Comparison of ENCODE assay signal across 26 mouse cellular contexts in genomic region chr19:37283166-37283565, GRCm38 (mm10). TPM values are rescaled to one million over a fixed set of nuclear protein-coding genes. Genes with fewer than 3 reads are reported as not detected.
DNase-seq lines count a peak whose midpoint lies in the region; ATAC-seq and TF ChIP-seq lines count a peak whose summit lies in the region.
"Had no signal": no experiment of that assay in that cellular context is flagged by ENCODE, and none has a peak within 500 bp of the region (broad histone marks: within the 10 kb centered on the region; RNA-seq: fewer than 3 reads in every experiment).

No protein-coding gene starts in this region.

- no peak for TF ChIP-seq EP300 in heart, adult 2 months (IDR thresholded peaks at IDR 0.05; ENCODE audit: insufficient read depth, low read depth, low read length)

- no peaks in the 10 kb centered on the region for H3K9me3 ChIP-seq in heart, embryonic 13.5 days
- H3K9me3 ChIP-seq in midbrain, embryonic 10.5 days (replicated peaks) = no peaks in the 10 kb centered on the region
- no peaks in the 10 kb centered on the region for H3K9me3 ChIP-seq in heart, embryonic 11.5 days (replicated peaks; ENCODE audit: control insufficient read depth, low read length)
- H3K9me3 ChIP-seq: embryonic facial prominence, embryonic 15.5 days; G1E; neural tube, embryonic 15.5 days had no signal

- peaks cover 18% of the 10 kb centered on the region for H3K4me1 ChIP-seq in heart, embryonic 13.5 days
- no peaks in the 10 kb centered on the region for H3K4me1 ChIP-seq in heart, adult 2 months (ENCODE audit: control insufficient read depth, insufficient read depth, low read length)
- H3K4me1 ChIP-seq in midbrain, embryonic 10.5 days = no peaks in the 10 kb centered on the region
- no peaks in the 10 kb centered on the region for H3K4me1 ChIP-seq in heart, embryonic 11.5 days (ENCODE audit: control insufficient read depth, insufficient read depth, low read length)
- H3K4me1 ChIP-seq: embryonic facial prominence, embryonic 15.5 days; neural tube, embryonic 15.5 days had no signal

- TF ChIP-seq CTCF in heart, adult 2 months (IDR thresholded peaks at IDR 0.05) = no peak

- H3K36me3 ChIP-seq in heart, embryonic 13.5 days = peaks cover 83% of the 10 kb centered on the region
- no peaks in the 10 kb centered on the region; the same call in 1 of the 2 replicates for H3K36me3 ChIP-seq in heart, adult 2 months (ENCODE audit: control insufficient read depth, insufficient read depth, low read length)
- H3K36me3 ChIP-seq in midbrain, embryonic 10.5 days = peaks cover 78% of the 10 kb centered on the region
- H3K36me3 ChIP-seq in heart, embryonic 11.5 days (ENCODE audit: control insufficient read depth, insufficient read depth, low read length) = peaks cover 18% of the 10 kb centered on the region

- H3K4me2 ChIP-seq in heart, embryonic 13.5 days = no peak overlapping the region
- H3K4me2 ChIP-seq in heart, embryonic 11.5 days = no peak overlapping the region
- H3K4me2 ChIP-seq: embryonic facial prominence, embryonic 15.5 days; hindbrain, embryonic 14.5 days; neural tube, embryonic 15.5 days had no signal

- 0 out of 2 replicates have a peak overlapping the region, but pooled peaks have one; percentile 37 for H3K27ac ChIP-seq in heart, embryonic 13.5 days (replicated peaks)
- no peak overlapping the region for H3K27ac ChIP-seq in heart, adult 2 months
- no peak overlapping the region for H3K27ac ChIP-seq in midbrain, embryonic 10.5 days (replicated peaks)
- no peak overlapping the region for H3K27ac ChIP-seq in heart, embryonic 11.5 days (ENCODE audit: low read depth, low read length)
- H3K27ac ChIP-seq: embryonic facial prominence, embryonic 15.5 days; hindbrain, embryonic 14.5 days; neural tube, embryonic 15.5 days had no signal

- no peak overlapping the region for H3K4me3 ChIP-seq in heart, embryonic 13.5 days
- no peak overlapping the region for H3K4me3 ChIP-seq in heart, adult 2 months
- no peak overlapping the region for H3K4me3 ChIP-seq in midbrain, embryonic 10.5 days
- H3K4me3 ChIP-seq in heart, embryonic 11.5 days (ENCODE audit: low read depth, low read length) = no peak overlapping the region
- H3K4me3 ChIP-seq: embryonic facial prominence, embryonic 15.5 days; neural tube, embryonic 15.5 days had no signal

- WGBS in heart, embryonic 13.5 days = 30% methylated on average over 6 of the region's 6 CpGs
- 51% methylated on average over 6 of the region's 6 CpGs for WGBS in heart, adult 2 months
- WGBS in midbrain, embryonic 10.5 days = 93% methylated on average over 6 of the region's 6 CpGs
- 55% methylated on average over 6 of the region's 6 CpGs for WGBS in heart, embryonic 11.5 days (ENCODE audit: insufficient replicate concordance)

- no peak for TF ChIP-seq POLR2A in heart, adult 2 months (IDR thresholded peaks at IDR 0.05; ENCODE audit: insufficient read depth, low read depth, low read length)

- H3K79me2 ChIP-seq in heart, adult 2 months (replicated peaks; ENCODE audit: control insufficient read depth, insufficient read depth, low read length) = no peaks in the 10 kb centered on the region

- ATAC-seq in heart, embryonic 13.5 days (ENCODE audit: extremely low read depth, insufficient number of reproducible peaks, low FRiP score, low TSS enrichment) = no peak
- no peak for ATAC-seq in heart, embryonic 11.5 days (replicated peaks; ENCODE audit: insufficient number of reproducible peaks, low FRiP score, low TSS enrichment)
- ATAC-seq: activated CD4-positive, CD25-positive, alpha-beta regulatory T cell, adult 4 months; forebrain, embryonic 16.5 days; liver, postnatal 0 days; midbrain, embryonic 16.5 days had no signal

- H3K27me3 ChIP-seq in heart, embryonic 13.5 days (replicated peaks) = no peaks in the 10 kb centered on the region
- H3K27me3 ChIP-seq in heart, adult 2 months (ENCODE audit: control insufficient read depth, insufficient read depth, low read length) = no peaks in the 10 kb centered on the region
- no peaks in the 10 kb centered on the region for H3K27me3 ChIP-seq in midbrain, embryonic 10.5 days (ENCODE audit: low read depth, poor library complexity, severe bottlenecking)
- no peaks in the 10 kb centered on the region for H3K27me3 ChIP-seq in heart, embryonic 11.5 days (ENCODE audit: control insufficient read depth, insufficient read depth, low read length)
- H3K27me3 ChIP-seq: embryonic facial prominence, embryonic 15.5 days; neural tube, embryonic 15.5 days had no signal

- DNase-seq in heart, adult 2 months = no peak
- peak; percentile 52 to 66 for DNase-seq in left cerebral cortex, adult 18-20 months (ENCODE audit: low spot score in 2 of 2)
- no peak for DNase-seq in left cerebral cortex, postnatal 4 days
- DNase-seq in left cerebral cortex, postnatal 25 days (ENCODE audit: low spot score in 2 of 2) = peak; percentile 40 to 93
- peak; percentile 97 for DNase-seq in telencephalon, adult 2 months (ENCODE audit: low read depth, low spot score)
- DNase-seq in midbrain, embryonic 10.5 days (ENCODE audit: low spot score) = no peak
- DNase-seq: adrenal gland, postnatal 10 days; cerebellum, adult 11-12 months; cerebellum, postnatal 25 days; gastrocnemius, postnatal 10 days; heart, adult 18-20 months; heart, postnatal 36 days; kidney, adult 8-10 months; kidney, postnatal 14 days; liver, postnatal 0 days; lung, postnatal 10 days; thymus, postnatal 4 days had no signal

- H3K9ac ChIP-seq in heart, embryonic 13.5 days = no peak overlapping the region
- no peak overlapping the region for H3K9ac ChIP-seq in heart, adult 2 months (ENCODE audit: low read depth, low read length)
- no peak overlapping the region for H3K9ac ChIP-seq in heart, embryonic 11.5 days (ENCODE audit: low read depth, low read length)
- H3K9ac ChIP-seq: embryonic facial prominence, embryonic 15.5 days; hindbrain, embryonic 14.5 days; liver, postnatal 0 days; neural tube, embryonic 15.5 days had no signal

- intact Hi-C loops in heart, adult 2 months (cut with DNase I) = no loop called here
- intact Hi-C loops in left cerebral cortex, postnatal 4 days (cut with DNase I) = no loop called here
- intact Hi-C loops in left cerebral cortex, postnatal 25 days (cut with DNase I) = loop anchor here (1.0 to 2.0 kb wide), 2 partner anchors 22 to 28 kb away; no protein-coding TSS in a partner anchor

RNA-seq across cellular contexts. Expression of gene Ide, which starts 54.5 kb away (rescaled TPM):
- polyA plus RNA-seq in heart, embryonic 13.5 days (2015; fragmentation: Nextera tagmentation; extraction: Ambion mirVana) = 52.5 and 59.0 TPM in 2 replicates
- total RNA-seq in heart, adult 2 months (2021) = 10 to 100 TPM; 52.2 to 99.8 TPM
- polyA plus RNA-seq in heart, adult 2 months (2012; rRNA removed) = 24.0 and 50.6 TPM in 2 replicates
- 10 to 100 TPM; 55.4 to 58.1 TPM for total RNA-seq in left cerebral cortex, adult 18-20 months (2021)
- total RNA-seq in left cerebral cortex, postnatal 4 days (2021) = 10 to 100 TPM; 43.3 to 48.0 TPM
- 10 to 100 TPM; 38.3 to 41.7 TPM for total RNA-seq in left cerebral cortex, postnatal 25 days (2021)
- polyA plus RNA-seq in midbrain, embryonic 10.5 days (2016; fragmentation: Nextera tagmentation; extraction: Ambion mirVana) = 60.9 and 64.6 TPM in 2 replicates
- polyA plus RNA-seq in heart, embryonic 11.5 days (2014; fragmentation: Nextera tagmentation; extraction: Ambion mirVana) = 54.7 and 56.9 TPM in 2 replicates

Comparison
In these comparisons a context has a peak if more than half of its experiments do, and no peak if none do; other contexts are left out.
1. DNase-seq: peak in left cerebral cortex, adult 18-20 months (2 of 2), left cerebral cortex, postnatal 25 days (2 of 2) and telencephalon, adult 2 months (single experiment); none in heart, adult 2 months (0 of 2), left cerebral cortex, postnatal 4 days (single experiment) and midbrain, embryonic 10.5 days (single experiment).